Mouse (Mus musculus) kidney, embryonic 16.5 days (tissue): ENCODE measurements at regions not wholly inside any gene's neighbourhood (a gene's known extent, or its start where the extent isn't known, plus 50 kb on each side); places are given as distances from the start of the nearest gene placed in this dataset.

Experiments used
- ATAC-seq: fragments of 200-750 bp; cut with Nextera tagmentation; 2 replicates; pipeline ENCODE4 v1.8.0; 2017; ENCODE audit warnings: moderate TSS enrichment; ENCODE audit not compliant: low FRiP score, low TSS enrichment
- H3K27ac ChIP-seq: fragments of 300-500 bp; sonication (generic); 2 replicates; pipeline ENCODE4 v1.5.1; 2014; ENCODE audit warnings: low read length
- H3K27me3 ChIP-seq: fragments of 300-500 bp; sonication (generic); 2 replicates; pipeline ENCODE4 v1.6.1; 2014; ENCODE audit warnings: low read length, control low read depth, mixed read lengths; ENCODE audit not compliant: insufficient read depth
- H3K36me3 ChIP-seq: fragments of 300-500 bp; sonication (generic); 2 replicates; pipeline ENCODE4 v1.6.1; 2014; ENCODE audit warnings: low read length, control low read depth, mixed read lengths; ENCODE audit not compliant: insufficient read depth
- H3K4me1 ChIP-seq: fragments of 300-500 bp; sonication (generic); 2 replicates; pipeline ENCODE4 v1.6.1; 2014; ENCODE audit warnings: low read length, control low read depth, mixed read lengths; ENCODE audit not compliant: insufficient read depth
- H3K4me2 ChIP-seq: fragments of 300-500 bp; sonication (generic); replicated peaks from 2 replicates; pipeline ENCODE4 v1.6.1; 2014; ENCODE audit warnings: low read depth, low read length
- H3K4me3 ChIP-seq: fragments of 300-500 bp; sonication (generic); 2 replicates; pipeline ENCODE4 v1.5.1; 2014; ENCODE audit warnings: mild to moderate bottlenecking, low read length
- H3K9ac ChIP-seq: fragments of 300-500 bp; sonication (generic); replicated peaks from 2 replicates; pipeline ENCODE4 v1.6.1; 2014; ENCODE audit warnings: low read length
- H3K9me3 ChIP-seq: fragments of 300-500 bp; sonication (generic); 2 replicates; pipeline ENCODE4 v1.6.1; 2016; ENCODE audit warnings: low read length, control low read depth
- whole genome bisulfite sequencing: fragments of 180-500 bp; shearing (Covaris S2); extraction: QIAGEN DNeasy Blood & Tissue Kit; methylation state at CpG from one replicate; pipeline ENCODE4 v1.1.7; 2014; 5-methylcytosine and 5-hydroxymethylcytosine counted together

- H3K36me3 ChIP-seq, result no peaks in the 10 kb centered on the region
- H3K27ac ChIP-seq, result no peak overlapping the region
- ATAC-seq, result peak; percentile 32; the same call in 1 of the 2 replicates
- no peaks in the 10 kb centered on the region for H3K4me1 ChIP-seq
- 47% methylated on average over 7 of the region's 7 CpGs for WGBS
- H3K4me2 ChIP-seq, result no peak overlapping the region
- no peaks in the 10 kb centered on the region for H3K9me3 ChIP-seq
- no peaks in the 10 kb centered on the region for H3K27me3 ChIP-seq
- no peak overlapping the region for H3K9ac ChIP-seq
- H3K4me3 ChIP-seq, result no peak overlapping the region
These were observed 96.2 kb downstream of the Gm10604 start for GRCm38 (mm10) chr4:11884818-11885217.

- WGBS, result 68% methylated on average over 5 of the region's 5 CpGs
- ATAC-seq, result no peak
These were observed 97.8 kb downstream of the Gm10604 start for GRCm38 (mm10) chr4:11883295-11883694.

GRCm38 (mm10) chr4:11882666-11883065, 98.4 kb downstream of the Gm10604 start:
- H3K4me2 ChIP-seq, result no peak overlapping the region
- H3K9me3 ChIP-seq, result no peaks in the 10 kb centered on the region
- H3K4me1 ChIP-seq, result no peaks in the 10 kb centered on the region
- ATAC-seq, result no peak
- no peaks in the 10 kb centered on the region for H3K36me3 ChIP-seq
- no peak overlapping the region for H3K9ac ChIP-seq
- 76% methylated on average over 3 of the region's 3 CpGs for WGBS
- no peaks in the 10 kb centered on the region for H3K27me3 ChIP-seq
- no peak overlapping the region for H3K27ac ChIP-seq
- no peak overlapping the region for H3K4me3 ChIP-seq

More at GRCm38 (mm10) chr4:11883295-11883694, 97.8 kb downstream of the Gm10604 start:
- no peaks in the 10 kb centered on the region for H3K4me1 ChIP-seq
- H3K27ac ChIP-seq, result no peak overlapping the region
- H3K9me3 ChIP-seq, result no peaks in the 10 kb centered on the region
- H3K4me3 ChIP-seq, result no peak overlapping the region
- no peak overlapping the region for H3K4me2 ChIP-seq
- no peaks in the 10 kb centered on the region for H3K36me3 ChIP-seq
- no peaks in the 10 kb centered on the region for H3K27me3 ChIP-seq
- H3K9ac ChIP-seq, result no peak overlapping the region

GRCm38 (mm10) chr4:11878638-11879037, 102.4 kb downstream of the Gm10604 start:
- Histone ChIP-seq H3K36me3 (no peaks in the 10 kb centered on the region), H3K4me2 (no peak overlapping the region), H3K9me3 (no peaks in the 10 kb centered on the region), H3K27ac (no peak overlapping the region), H3K27me3 (no peaks in the 10 kb centered on the region), H3K4me1 (no peaks in the 10 kb centered on the region), H3K9ac (no peak overlapping the region), H3K4me3 (no peak overlapping the region)
- no peak for ATAC-seq
- WGBS, result 73% methylated on average over 6 of the region's 6 CpGs

GRCm38 (mm10) chr4:11877945-11878344, 103.1 kb downstream of the Gm10604 start:
- 90% methylated on average over 4 of the region's 4 CpGs for WGBS
- no peak overlapping the region for H3K27ac ChIP-seq

GRCm38 (mm10) chr4:11876009-11876408, 105.1 kb downstream of the Gm10604 start:
- Histone ChIP-seq H3K4me1 (no peaks in the 10 kb centered on the region), H3K9ac (no peak overlapping the region), H3K4me3 (no peak overlapping the region), H3K27ac (no peak overlapping the region), H3K4me2 (no peak overlapping the region), H3K27me3 (no peaks in the 10 kb centered on the region), H3K36me3 (no peaks in the 10 kb centered on the region), H3K9me3 (no peaks in the 10 kb centered on the region)
- no peak for ATAC-seq
- WGBS, result 64% methylated on average over 1 of the region's 1 CpGs

More at GRCm38 (mm10) chr4:11877945-11878344, 103.1 kb downstream of the Gm10604 start:
- Histone ChIP-seq H3K4me1 (no peaks in the 10 kb centered on the region), H3K27me3 (no peaks in the 10 kb centered on the region), H3K4me3 (no peak overlapping the region), H3K9me3 (no peaks in the 10 kb centered on the region), H3K9ac (no peak overlapping the region), H3K4me2 (no peak overlapping the region), H3K36me3 (no peaks in the 10 kb centered on the region)
- no peak for ATAC-seq

- 78% methylated on average over 4 of the region's 4 CpGs for WGBS
- H3K36me3 ChIP-seq, result no peaks in the 10 kb centered on the region
- H3K9me3 ChIP-seq, result no peaks in the 10 kb centered on the region
- no peak overlapping the region for H3K9ac ChIP-seq
- no peak overlapping the region for H3K4me2 ChIP-seq
- H3K4me1 ChIP-seq, result no peaks in the 10 kb centered on the region
- no peak for ATAC-seq
- H3K27ac ChIP-seq, result no peak overlapping the region
- no peak overlapping the region for H3K4me3 ChIP-seq
- no peaks in the 10 kb centered on the region for H3K27me3 ChIP-seq
These were observed 106.3 kb downstream of the Gm10604 start for GRCm38 (mm10) chr4:11874586-11875264.

GRCm38 (mm10) chr4:11872036-11872435, 109.0 kb downstream of the Gm10604 start:
- ATAC-seq, result no peak
- Histone ChIP-seq H3K9ac (no peak overlapping the region), H3K27me3 (no peaks in the 10 kb centered on the region), H3K4me2 (no peak overlapping the region), H3K27ac (no peak overlapping the region), H3K4me1 (no peaks in the 10 kb centered on the region; the same call in 1 of the 2 replicates), H3K9me3 (no peaks in the 10 kb centered on the region), H3K4me3 (no peak overlapping the region), H3K36me3 (no peaks in the 10 kb centered on the region)
- 91% methylated on average over 3 of the region's 3 CpGs for WGBS

- H3K4me1 ChIP-seq, result no peaks in the 10 kb centered on the region; the same call in 1 of the 2 replicates
- H3K36me3 ChIP-seq, result no peaks in the 10 kb centered on the region
- H3K4me2 ChIP-seq, result no peak overlapping the region
- no peak overlapping the region for H3K4me3 ChIP-seq
- no peaks in the 10 kb centered on the region for H3K9me3 ChIP-seq
- no peak overlapping the region for H3K27ac ChIP-seq
- 87% methylated on average over 5 of the region's 5 CpGs for WGBS
- ATAC-seq, result no peak
- H3K9ac ChIP-seq, result no peak overlapping the region
- no peaks in the 10 kb centered on the region for H3K27me3 ChIP-seq
These were observed 111.3 kb downstream of the Gm10604 start for GRCm38 (mm10) chr4:11869721-11870120.

- WGBS, result 56% methylated on average over 1 of the region's 1 CpGs
- ATAC-seq, result no peak
These were observed 112.5 kb downstream of the Gm10604 start for GRCm38 (mm10) chr4:11868565-11868964.

More at GRCm38 (mm10) chr4:11868565-11868964, 112.5 kb downstream of the Gm10604 start:
- H3K9ac ChIP-seq, result no peak overlapping the region
- no peak overlapping the region for H3K4me2 ChIP-seq
- no peaks in the 10 kb centered on the region for H3K36me3 ChIP-seq
- H3K9me3 ChIP-seq, result no peaks in the 10 kb centered on the region
- no peak overlapping the region for H3K27ac ChIP-seq
- H3K4me1 ChIP-seq, result no peaks in the 10 kb centered on the region; the same call in 1 of the 2 replicates
- H3K27me3 ChIP-seq, result no peaks in the 10 kb centered on the region
- H3K4me3 ChIP-seq, result no peak overlapping the region
